Mouse (Mus musculus): ENCODE measurements around the gene Atf5.

The Atf5 gene

DNA sequence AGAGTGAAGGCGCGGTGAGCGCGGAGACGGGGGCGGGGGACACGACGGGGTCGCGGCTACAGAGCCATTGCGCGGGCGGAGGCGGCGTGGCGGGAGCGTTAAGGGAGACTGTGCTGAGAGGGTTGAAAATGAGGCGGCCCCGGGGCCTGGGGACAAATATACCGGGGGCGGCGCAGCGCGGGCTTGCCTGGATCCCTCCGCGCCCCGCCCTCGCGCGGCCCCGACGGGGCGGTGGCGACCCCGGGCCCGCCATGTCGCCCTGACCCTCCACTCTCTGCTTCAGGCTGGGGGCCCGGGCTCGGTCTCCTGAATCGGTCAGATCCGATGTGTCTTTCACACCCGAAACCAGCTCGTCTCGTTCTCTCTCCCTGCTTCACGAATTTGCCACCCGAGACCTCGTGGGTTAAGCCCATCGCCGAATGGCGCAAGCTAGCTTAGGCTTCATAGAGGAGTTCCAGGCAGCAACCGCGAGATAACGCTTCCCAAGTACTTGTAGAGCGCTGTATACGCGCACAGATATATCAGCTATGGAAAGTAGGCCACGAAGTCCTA lies at the start of gene Atf5:
Atf5 (minus strand) TSS at position 189 of the 552 bp plus-strand sequence.
- DNase-seq (ENCODE audit: low spot score), result no peak

DNA sequence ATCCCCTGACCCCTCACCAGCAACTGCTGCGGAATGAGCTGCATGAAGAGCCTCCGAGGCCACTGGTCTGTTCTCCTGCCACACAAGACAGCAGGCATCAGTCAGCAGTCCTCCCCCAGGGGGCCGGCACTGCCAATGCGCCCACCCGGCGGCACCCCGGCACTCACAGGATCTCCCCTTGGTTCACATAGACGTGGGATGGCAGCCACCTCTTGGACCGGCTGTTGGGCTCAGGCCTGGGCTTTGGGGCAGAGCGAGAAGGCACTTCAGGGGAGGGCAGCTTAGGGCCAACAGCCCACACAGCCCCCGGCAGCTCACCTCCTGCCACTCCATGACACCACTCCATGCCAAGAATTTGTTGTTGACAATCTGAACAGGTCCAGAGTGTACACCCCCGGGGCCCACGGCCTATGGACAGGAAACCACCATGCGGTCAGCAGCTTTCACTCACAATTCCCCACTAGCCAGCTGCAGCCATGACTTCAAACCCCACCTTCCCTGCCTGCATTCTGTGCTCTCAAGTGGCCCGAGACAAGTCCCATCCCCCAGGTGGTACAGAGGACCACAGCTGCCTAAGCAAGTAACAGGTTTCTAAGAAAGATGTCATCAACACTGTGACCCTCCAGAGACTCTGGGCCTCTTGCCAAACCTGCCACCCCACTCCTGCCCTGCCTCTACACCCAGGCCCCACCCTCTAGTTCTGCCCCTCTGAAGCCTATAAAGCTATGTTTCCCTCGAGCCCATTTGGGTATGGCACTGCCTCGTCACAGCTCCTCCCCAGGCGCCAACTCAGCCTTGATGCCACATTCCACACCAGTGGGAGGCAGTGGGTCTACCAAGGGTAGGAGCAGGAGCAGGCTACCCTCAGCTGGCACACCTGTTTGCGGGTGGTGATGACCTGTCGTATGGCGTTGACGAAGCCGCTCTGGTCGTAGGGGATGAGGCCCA lies 48.4 kb upstream of the Atf5 start:
- no peak for DNase-seq (ENCODE audit: low spot score)

DNA sequence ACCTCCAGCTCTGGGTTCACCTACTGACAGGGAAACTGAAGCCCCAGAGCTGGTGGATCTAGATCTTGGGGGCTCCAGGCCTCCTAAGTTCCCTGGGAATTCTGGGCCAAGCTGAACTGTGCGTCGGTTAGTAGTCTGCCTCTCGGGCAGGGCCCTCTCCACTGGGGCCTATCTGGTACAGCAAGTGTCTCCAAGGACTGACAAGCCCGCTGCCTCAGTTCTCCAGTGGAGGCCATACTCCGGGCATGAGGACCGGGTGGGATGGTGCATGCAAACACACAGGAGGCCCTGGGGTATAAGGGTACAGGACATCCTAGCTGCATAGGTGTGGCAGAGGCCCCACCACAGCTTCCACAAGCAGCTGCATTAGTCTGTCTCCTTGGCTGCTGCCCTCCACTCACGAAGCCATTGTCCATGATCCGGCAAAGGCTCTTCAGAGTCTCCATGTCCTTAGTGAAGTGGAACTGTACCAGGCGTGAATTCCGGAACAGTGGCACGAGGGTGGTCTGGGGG lies 47.6 kb upstream of the Atf5 start:
- no peak for DNase-seq (ENCODE audit: low spot score)

DNA sequence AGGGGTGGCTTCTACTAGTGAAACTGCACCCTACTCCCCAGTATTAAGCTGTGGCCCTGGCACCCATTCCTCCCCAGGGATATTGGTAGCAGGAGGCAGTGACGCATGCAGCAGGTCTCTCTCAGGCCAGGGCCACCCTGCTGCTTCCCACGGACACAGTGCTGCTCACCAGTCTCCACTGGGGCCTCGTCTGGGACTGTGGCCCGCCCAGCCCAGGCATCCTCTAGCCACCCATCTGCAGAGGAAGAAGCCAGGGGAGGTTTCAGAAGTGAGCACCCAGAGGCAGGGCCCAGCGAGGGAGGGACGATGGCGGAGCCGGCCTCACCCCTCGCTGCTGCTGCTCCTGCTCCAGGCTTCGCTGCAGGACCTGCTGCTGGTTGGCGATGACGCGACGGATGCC lies 46.8 kb upstream of the Atf5 start:
- no peak for DNase-seq (ENCODE audit: low spot score)

- no peak for DNase-seq (ENCODE audit: low spot score)
Measured at GRCm38 (mm10) chr7:44862434-44862833, 46.0 kb upstream of the Atf5 start.

GRCm38 (mm10) chr7:44861429-44861816 lies 45.0 kb upstream of the Atf5 start:
- DNase-seq (ENCODE audit: low spot score), result no peak

DNA sequence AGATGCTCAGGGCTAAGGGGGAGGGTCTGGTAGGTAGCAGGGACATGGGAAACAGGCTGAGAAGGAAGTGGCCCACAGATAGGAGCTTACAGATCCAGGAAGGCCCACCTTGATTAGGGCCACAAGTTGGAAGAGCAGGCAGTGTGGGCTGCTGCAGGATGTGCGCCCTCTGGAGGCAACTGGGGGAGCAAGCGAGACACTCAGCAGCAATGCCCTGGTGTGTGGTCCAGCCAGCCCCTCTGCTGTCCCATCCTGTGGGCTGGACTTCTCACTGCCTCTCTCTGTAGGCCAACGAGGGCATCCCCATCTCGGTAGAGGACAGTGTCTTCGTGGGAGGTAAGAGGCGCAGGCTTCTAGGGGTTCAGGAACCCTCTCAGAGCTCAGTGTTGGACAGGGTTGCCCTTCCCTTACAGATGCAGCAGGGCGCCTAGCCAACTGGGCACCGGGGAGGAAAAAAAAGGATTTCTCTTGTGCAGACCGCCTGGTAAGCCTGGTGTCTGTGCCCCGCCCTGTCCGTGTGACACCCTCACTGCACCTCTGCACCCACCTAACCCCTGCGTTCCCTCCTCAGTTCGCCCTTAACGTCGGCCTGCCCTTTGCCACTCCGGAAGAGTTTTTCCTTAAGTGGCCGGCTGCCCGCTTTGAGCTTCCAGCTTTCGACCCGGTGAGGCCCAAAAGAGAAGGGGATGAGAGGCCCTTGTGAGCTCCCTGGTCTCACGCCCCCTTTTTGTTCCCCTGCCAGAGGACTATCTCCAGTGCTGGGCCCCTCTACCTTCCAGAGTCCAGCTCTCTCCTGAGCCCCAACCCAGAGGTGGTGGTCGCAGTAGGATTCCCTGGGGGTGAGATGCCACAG lies 44.3 kb upstream of the Atf5 start:
- DNase-seq (ENCODE audit: low spot score), result no peak

GRCm38 (mm10) chr7:44859896-44860295 lies 43.4 kb upstream of the Atf5 start:
- no peak for DNase-seq (ENCODE audit: low spot score)

GRCm38 (mm10) chr7:44857905-44858304 lies 41.4 kb upstream of the Atf5 start:
- DNase-seq (ENCODE audit: low spot score), result no peak

DNA sequence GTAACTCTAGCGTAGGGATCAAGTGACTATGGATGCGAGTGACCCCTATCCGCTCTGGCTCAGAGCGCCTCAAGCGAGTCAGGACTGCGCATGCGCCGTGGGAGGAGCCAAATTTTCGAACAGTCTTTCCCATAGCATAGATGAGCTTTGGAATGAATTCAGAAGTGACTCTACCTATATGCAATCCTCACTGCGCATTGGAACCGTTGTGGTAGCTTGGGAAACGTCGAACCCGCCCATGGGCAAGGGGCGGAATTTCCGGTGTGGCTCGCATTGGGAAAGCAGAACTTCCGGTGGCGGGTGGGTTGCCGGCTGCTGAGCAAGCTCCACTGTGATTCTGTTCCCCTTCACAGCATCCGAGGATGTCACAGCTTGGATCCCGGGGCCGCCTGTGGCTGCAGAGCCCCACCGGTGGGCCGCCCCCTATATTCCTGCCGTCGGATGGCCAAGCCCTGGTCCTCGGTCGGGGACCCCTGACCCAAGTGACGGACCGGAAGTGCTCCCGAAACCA lies 40.6 kb upstream of the Atf5 start, which contains the start of gene Pnkp:
Pnkp (plus strand) TSS at position 98 of the 511 bp plus-strand sequence.
- peak; percentile 67 for DNase-seq (ENCODE audit: low spot score)

GRCm38 (mm10) chr7:44856265-44856916 lies 39.9 kb upstream of the Atf5 start:
- DNase-seq (ENCODE audit: low spot score), result no peak

DNA sequence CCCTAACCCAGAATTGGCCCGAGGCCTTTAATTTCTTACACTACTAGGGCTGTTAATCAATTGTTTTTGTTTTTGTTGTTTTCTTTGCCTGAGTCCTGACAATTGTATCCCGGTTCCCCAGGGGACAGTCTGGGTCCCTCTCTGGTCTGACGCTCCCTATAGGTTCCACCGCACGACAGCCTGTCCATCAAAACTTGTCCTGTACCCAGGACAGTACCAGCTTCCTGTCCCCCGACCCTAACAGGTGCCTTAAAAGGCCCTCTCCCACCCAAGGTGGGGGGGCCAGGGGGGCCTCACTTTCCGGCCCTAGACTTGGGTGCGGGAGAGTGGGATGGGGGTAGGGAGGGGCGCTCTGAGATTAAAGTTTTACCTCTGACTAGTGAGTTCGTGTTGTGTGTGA lies 38.6 kb upstream of the Atf5 start:
- DNase-seq (ENCODE audit: low spot score), result no peak

- DNase-seq (ENCODE audit: low spot score), result peak; percentile 94
Measured at GRCm38 (mm10) chr7:44854356-44855031, 38.0 kb upstream of the Atf5 start.

- no peak for DNase-seq (ENCODE audit: low spot score)
Measured at GRCm38 (mm10) chr7:44853596-44854355, 37.3 kb upstream of the Atf5 start.

GRCm38 (mm10) chr7:44853065-44853464 lies 36.6 kb upstream of the Atf5 start:
- DNase-seq (ENCODE audit: low spot score), result no peak

DNA sequence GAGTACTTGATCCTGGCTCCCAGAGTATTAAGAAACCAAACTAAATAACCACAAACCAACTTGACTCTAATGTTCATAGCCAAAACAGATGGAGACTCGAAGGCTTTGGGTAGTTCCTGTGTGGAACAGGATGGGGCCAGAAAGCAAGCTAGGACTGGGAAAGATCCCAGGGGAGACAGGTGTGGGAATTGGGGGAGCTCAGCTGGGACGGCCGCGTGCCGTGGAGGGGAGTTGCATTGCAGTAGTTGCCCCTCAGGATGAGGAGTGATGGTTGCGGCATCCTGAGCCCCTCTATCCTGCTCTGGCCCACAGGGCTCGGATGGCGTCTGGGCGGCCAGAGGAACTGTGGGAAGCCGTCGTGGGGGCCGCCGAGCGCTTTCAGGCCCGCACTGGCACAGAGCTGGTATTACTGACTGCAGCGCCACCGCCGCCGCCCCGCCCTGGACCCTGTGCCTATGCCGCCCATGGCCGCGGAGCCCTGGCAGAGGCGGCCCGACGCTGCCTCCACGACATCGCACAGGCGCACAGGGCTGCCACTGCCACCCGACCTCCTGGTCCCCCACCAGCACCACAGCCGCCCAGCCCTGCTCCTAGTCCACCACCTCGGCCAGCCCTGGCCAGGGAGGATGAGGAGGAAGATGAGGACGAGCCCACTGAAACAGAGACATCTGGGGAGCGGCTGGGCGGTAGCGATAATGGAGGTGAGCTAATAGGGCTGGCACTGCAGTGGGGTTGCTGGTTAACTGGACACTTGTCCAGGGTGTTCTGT lies 36.0 kb upstream of the Atf5 start:
- DNase-seq (ENCODE audit: low spot score), result no peak

GRCm38 (mm10) chr7:44851625-44852234 lies 35.3 kb upstream of the Atf5 start:
- no peak for DNase-seq (ENCODE audit: low spot score)

- DNase-seq (ENCODE audit: low spot score), result no peak
Measured at GRCm38 (mm10) chr7:44850789-44851624, 34.5 kb upstream of the Atf5 start.

All from ovary, adult 18-20 months (tissue).